Mouse (Mus musculus) right cerebral cortex, postnatal 25 days (tissue): Measurements from ENCODE around the gene Zc3h12d.

Source experiments
- DNase-seq: peaks from one replicate; pipeline ENCODE4 v3.0.0; 2022

Gene Zc3h12d

DNA sequence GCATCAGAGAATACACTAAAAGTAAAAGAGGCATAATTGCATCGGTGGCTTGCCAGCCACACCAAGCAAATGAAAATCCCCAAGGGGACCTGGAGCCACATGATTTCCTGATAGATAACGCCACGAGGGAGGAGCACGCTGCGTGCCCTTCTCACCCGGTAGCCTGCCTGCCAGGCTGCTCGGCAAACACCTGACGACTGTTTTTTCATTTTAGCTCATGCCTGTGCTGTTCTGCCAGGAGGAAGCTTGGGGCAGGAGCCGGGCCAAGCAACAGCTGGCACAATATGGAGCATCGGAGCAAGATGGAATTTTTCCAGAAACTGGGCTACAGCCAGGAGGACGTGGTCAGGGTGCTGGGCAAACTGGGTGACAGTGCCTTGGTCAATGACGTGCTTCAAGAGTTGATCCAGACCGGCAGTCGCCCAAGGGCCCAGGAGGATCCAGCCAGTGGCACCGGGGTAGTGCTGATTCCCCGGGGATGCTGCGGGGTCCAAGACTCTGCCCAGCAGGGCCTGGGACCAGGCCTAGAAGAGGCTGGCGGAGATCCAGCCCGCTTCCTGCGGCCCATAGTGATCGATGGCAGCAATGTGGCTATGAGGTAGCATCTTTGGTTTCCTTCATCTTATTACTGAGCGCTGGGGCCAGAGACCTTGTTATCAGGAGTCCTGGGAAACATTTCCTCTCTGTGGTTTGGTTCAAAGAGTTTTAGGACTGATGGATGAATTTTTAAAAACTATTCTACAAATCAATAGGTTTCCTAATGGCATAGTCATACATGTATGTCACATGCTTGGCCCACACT is 7.5 kb downstream of the Zc3h12d start:
- no peak for DNase-seq

GRCm38 (mm10) chr10:7840353-7840733 is 8.1 kb downstream of the Zc3h12d start:
- no peak for DNase-seq

- DNase-seq = no peak
These were observed 8.5 kb downstream of the Zc3h12d start for GRCm38 (mm10) chr10:7840785-7841184.

DNA sequence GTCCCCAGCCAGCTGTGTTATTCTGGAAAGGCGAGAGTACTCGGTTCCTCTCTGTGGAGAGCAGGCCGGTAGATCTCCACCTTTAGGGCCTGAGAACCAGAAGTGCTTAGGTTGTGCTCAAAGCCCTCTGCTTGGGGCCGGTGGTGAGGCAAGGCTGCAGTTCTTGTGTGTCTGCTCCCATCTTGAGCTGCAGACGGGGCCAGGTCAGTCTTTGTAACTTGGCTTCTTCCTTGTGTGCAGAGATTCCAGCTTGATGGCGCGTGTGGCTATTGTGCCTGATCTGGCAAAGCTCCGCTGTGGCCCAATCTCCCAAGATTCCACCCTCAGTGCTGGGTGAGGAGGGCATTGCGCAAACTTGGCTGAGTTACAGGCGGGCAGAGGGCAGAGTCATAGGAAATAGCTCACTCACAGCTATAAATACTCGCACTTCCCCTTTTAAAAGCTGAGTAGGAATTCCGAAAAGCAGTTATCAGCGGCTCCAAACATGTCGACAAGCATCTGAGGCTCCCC is 9.4 kb downstream of the Zc3h12d start:
- peak; percentile 12 for DNase-seq

DNA sequence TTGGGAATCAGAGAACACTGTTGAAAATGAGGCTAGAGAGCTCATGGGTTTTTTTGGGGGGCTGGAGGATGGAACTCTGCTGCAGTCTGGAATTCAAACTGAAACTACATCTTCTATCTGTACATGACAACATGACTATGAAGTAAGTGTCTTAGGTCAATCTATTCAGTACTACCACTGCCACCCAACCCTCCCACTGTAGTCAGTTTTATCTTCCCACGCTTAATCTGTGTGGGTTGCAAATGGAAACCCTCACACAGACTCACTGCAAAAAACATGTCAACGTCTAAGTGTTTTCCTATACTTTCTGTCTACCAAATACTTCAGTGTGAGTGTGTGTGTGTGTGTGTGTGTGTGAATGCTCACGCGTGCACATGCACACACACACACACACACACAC is 10.9 kb downstream of the Zc3h12d start:
- DNase-seq = no peak

GRCm38 (mm10) chr10:7844161-7844560 is 11.9 kb downstream of the Zc3h12d start:
- DNase-seq = no peak

DNA sequence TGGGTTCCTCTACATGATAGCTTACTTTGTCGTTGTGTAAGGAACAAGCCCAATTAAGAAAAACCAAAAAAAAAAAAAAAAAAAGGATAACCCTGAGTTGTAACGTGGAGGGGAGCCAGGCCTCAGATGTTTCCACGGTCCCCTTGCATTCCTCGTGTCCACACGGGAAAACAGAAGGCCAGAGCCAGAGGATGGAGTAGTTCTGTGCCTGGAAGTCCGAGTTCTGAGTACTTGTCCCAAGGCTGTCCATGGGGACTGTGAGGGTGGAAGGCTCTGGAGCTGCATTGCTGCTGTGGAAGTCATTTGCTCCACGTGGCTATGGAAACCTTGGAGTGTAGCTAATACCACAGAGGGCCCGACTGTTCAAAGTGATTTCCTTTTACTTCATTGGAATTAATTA is 12.9 kb downstream of the Zc3h12d start:
- no peak for DNase-seq

DNA sequence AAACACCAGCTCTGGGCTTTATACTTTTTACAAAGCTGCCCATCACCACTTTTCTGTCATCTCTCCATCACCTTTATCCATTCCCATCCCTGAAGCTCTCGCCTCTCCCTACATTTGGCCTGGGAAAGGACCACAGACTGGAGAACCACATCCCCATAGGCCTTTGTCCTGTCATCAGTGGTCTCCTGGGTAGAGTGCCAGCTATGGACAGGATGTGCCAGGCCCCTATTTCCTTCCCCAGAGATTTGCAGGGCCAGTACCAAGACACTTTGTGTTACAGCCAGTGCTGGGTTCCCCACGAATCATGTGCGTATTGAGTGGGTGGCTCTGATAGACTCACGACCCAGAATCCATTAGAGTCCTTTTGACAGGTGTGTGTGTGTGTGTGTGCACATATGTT is 13.7 kb downstream of the Zc3h12d start:
- no peak for DNase-seq

- no peak for DNase-seq
These were observed 14.9 kb downstream of the Zc3h12d start for GRCm38 (mm10) chr10:7847166-7847605.

DNA sequence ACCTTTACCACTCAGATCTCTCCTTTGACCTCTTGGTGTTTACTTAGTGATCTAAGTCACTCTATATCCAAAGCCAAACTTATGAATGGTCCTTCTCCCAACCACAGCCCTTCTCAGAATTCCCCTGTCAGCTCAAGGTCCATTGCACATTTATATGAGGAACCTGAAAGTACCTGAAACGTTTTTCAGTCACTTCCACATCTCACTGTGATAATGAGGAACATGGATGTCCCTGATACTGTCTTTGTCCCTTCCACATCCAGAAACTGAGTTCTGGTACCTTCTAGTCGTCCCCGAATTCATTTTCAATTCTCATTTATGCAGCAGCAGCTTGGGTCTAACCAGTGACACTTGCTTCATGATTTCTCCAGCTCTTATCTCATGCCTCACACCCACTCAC is 19.6 kb downstream of the Zc3h12d start:
- DNase-seq = no peak

- DNase-seq = no peak
These were observed 28.2 kb downstream of the Zc3h12d start for GRCm38 (mm10) chr10:7860494-7860893.

- no peak for DNase-seq
These were observed 29.1 kb downstream of the Zc3h12d start for GRCm38 (mm10) chr10:7861259-7861936.

DNA sequence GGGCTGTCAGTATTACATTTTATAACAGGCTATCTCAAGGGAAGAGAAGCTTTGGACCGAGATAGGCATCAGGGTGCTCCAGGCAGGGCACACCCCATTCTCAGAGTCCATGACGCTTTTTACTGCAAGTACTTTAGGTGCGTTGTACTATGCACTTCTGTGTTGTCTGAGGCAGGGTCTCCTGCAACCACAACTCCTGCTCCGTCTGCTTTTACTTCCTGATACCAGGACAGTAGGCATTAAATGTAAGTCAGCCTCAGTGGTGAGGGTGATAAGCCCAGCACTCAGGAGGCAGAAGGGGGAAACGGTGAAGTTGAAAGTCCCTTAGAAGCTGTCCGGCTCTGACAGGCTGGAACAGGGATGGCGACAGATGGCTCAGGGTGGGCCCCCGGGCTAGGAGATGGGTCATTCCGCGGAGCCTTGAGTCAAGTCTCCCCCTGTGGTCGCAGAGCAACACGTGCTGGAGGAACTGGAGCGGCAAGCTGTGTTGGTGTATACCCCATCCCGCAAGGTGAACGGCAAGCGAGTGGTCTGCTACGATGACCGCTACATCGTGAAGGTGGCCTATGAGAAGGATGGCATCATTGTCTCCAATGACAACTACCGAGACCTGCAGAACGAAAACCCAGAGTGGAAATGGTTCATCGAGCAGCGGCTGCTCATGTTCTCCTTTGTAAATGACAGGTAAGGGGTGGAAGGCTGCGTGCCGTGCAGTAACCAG is 29.8 kb downstream of the Zc3h12d start:
- no peak for DNase-seq

DNA sequence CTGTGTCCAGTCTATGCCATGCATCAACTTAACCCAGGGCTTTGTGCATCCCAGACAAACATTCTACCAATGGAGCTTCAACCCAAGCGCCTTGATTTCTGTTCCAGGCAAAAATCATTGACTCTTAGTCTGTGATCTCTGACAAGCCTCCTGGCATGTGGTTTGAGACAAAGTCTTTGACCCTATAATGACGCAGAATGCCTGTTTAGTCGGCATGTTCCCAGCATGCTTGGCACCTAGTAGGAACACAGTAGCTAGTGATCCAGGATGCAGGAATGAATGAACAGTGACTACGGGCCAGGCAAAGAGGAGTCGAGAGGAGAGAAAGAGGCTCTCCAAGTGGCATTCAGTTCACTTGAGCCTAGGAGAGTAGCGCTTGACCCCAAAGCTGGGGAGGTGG is 31.1 kb downstream of the Zc3h12d start:
- no peak for DNase-seq

DNA sequence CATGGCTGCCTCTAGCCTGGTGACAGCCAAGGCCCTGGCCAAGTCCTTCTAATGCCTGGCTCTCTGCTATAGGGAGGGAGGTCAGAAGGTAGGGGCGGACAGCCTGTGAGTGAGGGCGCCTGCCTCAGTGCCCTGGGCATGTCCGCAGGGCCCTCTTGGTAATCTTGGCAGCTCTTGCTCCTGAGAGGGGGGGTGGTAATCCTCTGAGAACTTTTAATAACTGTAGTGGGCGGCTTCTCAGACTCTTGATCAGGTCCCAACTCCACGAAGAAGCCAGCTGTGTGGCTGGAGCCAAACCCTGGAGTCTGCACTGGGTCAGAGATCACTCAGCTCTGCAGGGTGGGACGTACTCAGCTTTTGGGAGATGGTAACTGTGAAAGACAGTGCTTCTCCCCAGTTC is 31.9 kb downstream of the Zc3h12d start:
- DNase-seq = no peak

DNA sequence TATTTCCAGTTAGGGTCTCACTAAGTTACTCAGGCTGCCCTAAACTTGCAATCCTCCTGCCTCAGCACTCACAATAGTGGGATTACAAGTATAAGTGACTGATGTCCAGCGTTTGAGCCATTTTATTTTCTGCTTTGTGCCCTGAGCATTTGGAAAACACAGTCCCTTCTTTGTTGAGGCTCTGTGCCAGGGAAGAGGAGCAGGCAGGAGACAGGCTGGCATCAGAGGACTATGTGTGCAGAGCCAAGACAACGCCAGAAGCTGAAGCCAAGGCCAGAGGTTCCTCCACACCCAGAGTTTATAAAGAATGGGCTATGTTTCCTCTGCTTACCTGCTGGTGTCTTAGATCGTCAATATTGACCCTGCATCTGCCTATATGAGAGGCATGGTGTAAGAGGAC is 32.5 kb downstream of the Zc3h12d start:
- DNase-seq = no peak

DNA sequence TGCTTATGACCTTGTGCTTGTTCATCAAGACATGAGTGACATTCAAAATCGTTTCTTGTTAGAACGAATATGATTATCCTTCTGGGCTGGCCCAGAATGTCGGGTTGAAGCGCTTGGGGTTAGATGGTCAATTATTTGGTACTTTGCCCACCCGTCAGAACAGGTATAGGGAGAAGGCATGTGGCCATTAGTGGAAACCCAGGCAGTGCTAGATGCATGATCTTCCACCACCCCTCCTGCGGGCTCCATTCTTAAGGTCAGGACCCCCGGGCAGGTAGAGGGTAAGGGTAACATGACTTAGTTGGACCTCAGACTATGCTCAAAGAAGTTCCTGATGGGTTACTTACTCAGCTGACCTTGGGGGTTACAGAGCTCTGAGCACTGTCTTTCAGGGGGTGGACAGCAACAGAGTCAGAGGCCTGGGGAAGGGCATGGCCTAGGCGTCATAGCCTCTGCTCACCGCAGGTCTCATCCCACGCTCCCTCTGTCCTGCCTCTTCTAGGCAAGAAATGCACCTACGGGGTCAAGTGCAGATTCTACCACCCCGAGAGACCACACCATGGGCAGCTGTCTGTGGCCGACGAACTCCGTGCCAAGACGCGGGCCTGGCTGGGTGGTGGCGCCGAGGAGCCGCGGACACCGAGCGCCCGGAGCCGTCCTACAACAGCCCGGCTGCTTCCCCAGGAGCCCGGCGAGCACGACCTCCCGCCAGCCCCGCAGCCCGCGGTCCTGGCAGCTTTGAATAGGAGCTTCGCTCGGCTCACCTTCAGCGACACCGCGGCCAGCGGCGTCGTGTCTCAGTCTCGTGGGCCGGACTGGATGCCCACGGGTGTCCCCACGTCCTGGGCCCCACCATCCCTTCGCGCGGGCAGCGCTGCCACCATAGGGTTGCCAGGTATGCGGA is 34.7 kb downstream of the Zc3h12d start:
- DNase-seq = no peak

DNA sequence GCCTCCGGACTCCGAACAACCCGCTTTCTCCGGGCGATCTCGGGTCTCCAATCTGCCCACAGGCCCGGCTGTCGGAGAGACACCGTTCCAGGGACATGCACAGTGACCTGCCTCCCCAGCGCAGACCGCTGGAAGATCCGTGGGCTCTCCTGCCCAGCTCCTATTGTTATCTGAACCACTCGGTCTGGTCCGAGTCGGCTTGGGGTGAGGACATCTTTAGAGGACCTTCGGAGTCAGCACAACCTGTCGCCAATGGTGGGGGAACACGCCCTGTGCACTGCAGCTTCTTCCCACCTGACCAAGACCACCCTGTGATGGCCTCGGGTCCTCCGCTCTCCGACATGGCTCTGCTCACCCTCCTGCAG is 35.4 kb downstream of the Zc3h12d start:
- DNase-seq = no peak

GRCm38 (mm10) chr10:7869746-7870145 is 37.5 kb downstream of the Zc3h12d start:
- DNase-seq = no peak

- peak; percentile 72 for DNase-seq
These were observed 38.5 kb downstream of the Zc3h12d start for GRCm38 (mm10) chr10:7870571-7871315.

DNA sequence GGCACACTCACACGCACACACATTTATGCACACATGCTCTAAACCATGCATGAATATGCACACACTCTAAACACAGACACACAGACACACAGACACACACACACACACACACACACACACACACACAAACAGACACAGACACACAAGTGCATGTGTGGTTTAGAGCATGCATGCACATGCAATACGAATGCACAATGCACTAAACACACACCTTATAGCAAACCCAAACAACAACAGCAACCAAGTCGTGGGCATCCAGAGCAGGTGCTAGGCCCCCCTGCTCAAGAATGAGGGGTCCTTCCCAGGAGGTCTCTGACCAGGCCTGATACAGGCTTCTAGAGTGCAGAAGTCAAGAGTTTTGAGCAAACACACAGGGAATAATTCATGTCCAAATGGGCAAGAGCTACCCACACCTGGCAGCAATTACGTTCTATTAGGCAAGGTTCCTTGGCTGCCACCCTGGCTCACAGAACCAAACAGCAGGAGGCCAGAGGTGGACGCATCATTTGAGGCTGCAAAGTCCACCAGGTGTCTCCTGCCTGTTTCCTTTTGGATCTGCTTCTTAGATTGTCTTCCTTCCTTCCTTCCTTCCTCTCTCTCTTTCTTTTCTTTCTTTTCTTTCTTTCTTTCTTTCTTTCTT is 39.2 kb downstream of the Zc3h12d start:
- DNase-seq = no peak
